Mouse (Mus musculus) retina, postnatal 1 day (tissue): Measurements from ENCODE around the gene Dstyk.
A peak's percentile ranks its signal among the peaks of the same experiment; 100 is the strongest.

Experiments used
- DNase-seq: peaks from one replicate; pipeline ENCODE4 v3.0.0-alpha.2; 2012

Dstyk gene

GRCm38 (mm10) chr1:132417319-132418251 lies at the start of gene Dstyk:
Dstyk (plus strand) TSS chr1:132417555.
- peak; percentile 97 for DNase-seq

GRCm38 (mm10) chr1:132367692-132368506 lies 49.5 kb upstream of the Dstyk start:
- DNase-seq: peak; percentile 92

- no peak for DNase-seq
Observed at GRCm38 (mm10) chr1:132370681-132371173, 46.6 kb upstream of the Dstyk start.

- no peak for DNase-seq
Observed at GRCm38 (mm10) chr1:132371298-132372081, 45.9 kb upstream of the Dstyk start.

- DNase-seq: no peak
Observed at GRCm38 (mm10) chr1:132372354-132372753, 45.0 kb upstream of the Dstyk start.

- DNase-seq: no peak
Observed at GRCm38 (mm10) chr1:132372896-132373534, 44.3 kb upstream of the Dstyk start.

- DNase-seq: peak; percentile 41
Observed at GRCm38 (mm10) chr1:132374140-132374872, 43.0 kb upstream of the Dstyk start.

GRCm38 (mm10) chr1:132374873-132375244 lies 42.5 kb upstream of the Dstyk start:
- no peak for DNase-seq

GRCm38 (mm10) chr1:132375256-132375655 lies 42.1 kb upstream of the Dstyk start:
- peak; percentile 34 for DNase-seq

GRCm38 (mm10) chr1:132376211-132377054 lies 40.9 kb upstream of the Dstyk start:
- DNase-seq: no peak

- no peak for DNase-seq
Observed at GRCm38 (mm10) chr1:132377055-132377365, 40.3 kb upstream of the Dstyk start.

GRCm38 (mm10) chr1:132377811-132378210 lies 39.5 kb upstream of the Dstyk start:
- DNase-seq: no peak

GRCm38 (mm10) chr1:132380550-132381100 lies 36.7 kb upstream of the Dstyk start:
- no peak for DNase-seq

- DNase-seq: no peak
Observed at GRCm38 (mm10) chr1:132381929-132382328, 35.4 kb upstream of the Dstyk start.

- DNase-seq: no peak
Observed at GRCm38 (mm10) chr1:132384001-132384554, 33.3 kb upstream of the Dstyk start.

GRCm38 (mm10) chr1:132385266-132385665 lies 32.1 kb upstream of the Dstyk start:
- no peak for DNase-seq

- no peak for DNase-seq
Observed at GRCm38 (mm10) chr1:132385711-132386110, 31.6 kb upstream of the Dstyk start.

- DNase-seq: no peak
Observed at GRCm38 (mm10) chr1:132386266-132386665, 31.1 kb upstream of the Dstyk start.

- no peak for DNase-seq
Observed at GRCm38 (mm10) chr1:132387943-132388342, 29.4 kb upstream of the Dstyk start.
